Mouse (Mus musculus) embryonic facial prominence, embryonic 15.5 days (tissue): ENCODE measurements at regions not wholly inside any gene's neighbourhood (a gene's known extent, or its start where the extent isn't known, plus 50 kb on each side); places are given as distances from the start of the nearest gene placed in this dataset.
A peak's percentile ranks its signal among the peaks of the same experiment; 100 is the strongest.
"Not testable (repeated sequence)": the region's sequence is repeated elsewhere in the genome, so short reads cannot be mapped to it uniquely, and the experiment has no call there.

Experiments
- ATAC-seq: fragments of 200-750 bp; cut with Nextera tagmentation; 2 replicates; pipeline ENCODE4 v1.8.0; 2017; ENCODE audit warnings: low read depth, moderate TSS enrichment; ENCODE audit not compliant: insufficient number of reproducible peaks, low FRiP score, low TSS enrichment
- H3K27ac ChIP-seq: fragments of 300-500 bp; sonication (generic); replicated peaks from 2 replicates; pipeline ENCODE4 v1.5.1; 2015; ENCODE audit warnings: mild to moderate bottlenecking, inconsistent platforms
- H3K27me3 ChIP-seq: fragments of 300-500 bp; sonication (generic); 2 replicates; pipeline ENCODE4 v1.6.1; 2015; ENCODE audit warnings: inconsistent platforms
- H3K36me3 ChIP-seq: fragments of 300-500 bp; sonication (generic); 2 replicates; pipeline ENCODE4 v1.6.1; 2015; ENCODE audit warnings: mild to moderate bottlenecking, inconsistent platforms
- H3K4me1 ChIP-seq: fragments of 300-500 bp; sonication (generic); 2 replicates; pipeline ENCODE4 v1.6.1; 2015; ENCODE audit warnings: inconsistent platforms
- H3K4me2 ChIP-seq: fragments of 300-500 bp; sonication (generic); replicated peaks from 2 replicates; pipeline ENCODE4 v1.6.1; 2015; ENCODE audit warnings: mild to moderate bottlenecking, inconsistent platforms
- H3K4me3 ChIP-seq: fragments of 300-500 bp; sonication (generic); replicated peaks from 2 replicates; pipeline ENCODE4 v1.5.1; 2015; ENCODE audit warnings: mild to moderate bottlenecking, inconsistent platforms
- H3K9ac ChIP-seq: fragments of 300-500 bp; sonication (generic); 2 replicates; pipeline ENCODE4 v1.6.1; 2015; ENCODE audit warnings: inconsistent platforms
- H3K9me3 ChIP-seq: fragments of 300-500 bp; sonication (generic); replicated peaks from 2 replicates; pipeline ENCODE4 v1.6.1; 2016; ENCODE audit warnings: inconsistent platforms
- WGBS: fragments of 180-500 bp; shearing (Covaris S2); methylation state at CpG from one replicate; pipeline ENCODE4 v1.1.7; 2015; 5-methylcytosine and 5-hydroxymethylcytosine counted together

DNA sequence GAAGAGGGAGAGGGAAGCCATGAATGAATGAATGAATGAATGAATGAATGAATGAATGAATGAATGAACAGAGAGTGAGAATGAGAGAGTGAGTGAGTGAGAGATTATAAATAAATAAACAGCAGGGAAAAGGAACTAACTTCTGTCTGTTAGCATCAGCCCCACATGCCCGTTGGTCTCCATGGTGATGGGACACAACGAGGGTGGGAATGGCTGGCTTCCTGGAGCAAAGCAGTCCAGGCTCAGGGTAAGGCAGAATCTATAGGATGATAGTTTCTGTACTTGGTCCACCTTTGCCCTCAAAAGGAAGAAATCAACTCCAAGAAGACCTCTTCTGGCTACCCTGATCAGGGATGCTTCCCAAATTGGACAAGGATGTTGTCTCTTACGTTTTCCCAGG is 212.2 kb downstream of the Zfp619 start:
- Histone ChIP-seq H3K4me1 (no peaks in the 10 kb centered on the region), H3K27ac (no peak overlapping the region), H3K4me3 (no peak overlapping the region), H3K27me3 (no peaks in the 10 kb centered on the region), H3K9me3 (no peaks in the 10 kb centered on the region), H3K4me2 (no peak overlapping the region), H3K9ac (no peak overlapping the region), H3K36me3 (no peaks in the 10 kb centered on the region)
- ATAC-seq = no peak
- 57% methylated on average over 3 of the region's 3 CpGs for WGBS

- ATAC-seq = no peak
Measured at GRCm38 (mm10) chr7:39732790-39733189, 215.2 kb downstream of the Zfp619 start.

DNA sequence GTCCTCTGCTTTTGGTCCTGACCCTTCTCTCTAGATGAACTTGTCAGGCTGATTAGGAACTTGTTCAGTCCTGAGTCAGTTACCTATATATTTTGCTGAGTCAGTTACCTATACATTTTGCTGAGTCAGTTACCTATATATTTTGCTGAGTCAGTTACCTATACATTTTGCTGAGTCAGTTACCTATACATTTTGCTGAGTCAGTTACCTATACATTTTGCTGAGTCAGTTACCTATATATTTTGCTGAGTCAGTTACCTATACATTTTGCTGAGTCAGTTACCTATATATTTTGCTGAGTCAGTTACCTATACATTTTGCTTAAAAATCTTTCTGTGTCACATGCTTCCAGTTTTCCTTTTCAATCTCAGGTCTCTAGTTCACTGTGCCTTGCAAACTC is 230.8 kb downstream of the Zfp619 start:
- H3K27ac ChIP-seq, H3K4me3 ChIP-seq, H3K4me2 ChIP-seq, ATAC-seq, H3K27me3 ChIP-seq, H3K9ac ChIP-seq, H3K36me3 ChIP-seq, H3K4me1 ChIP-seq, H3K9me3 ChIP-seq: not testable (repeated sequence)

More at GRCm38 (mm10) chr7:39732790-39733189, 215.2 kb downstream of the Zfp619 start:
- H3K27ac ChIP-seq = no peak overlapping the region
- no peak overlapping the region for H3K9ac ChIP-seq
- no peak overlapping the region for H3K4me3 ChIP-seq
- no peak overlapping the region for H3K4me2 ChIP-seq
- no peaks in the 10 kb centered on the region for H3K36me3 ChIP-seq
- H3K9me3 ChIP-seq = no peaks in the 10 kb centered on the region
- H3K27me3 ChIP-seq = no peaks in the 10 kb centered on the region
- H3K4me1 ChIP-seq = no peaks in the 10 kb centered on the region
- 40% methylated on average over 1 of the region's 1 CpGs for WGBS

GRCm38 (mm10) chr7:39750448-39750847 is 232.9 kb downstream of the Zfp619 start:
- no peak for ATAC-seq
- 85% methylated on average over 7 of the region's 7 CpGs for WGBS

DNA sequence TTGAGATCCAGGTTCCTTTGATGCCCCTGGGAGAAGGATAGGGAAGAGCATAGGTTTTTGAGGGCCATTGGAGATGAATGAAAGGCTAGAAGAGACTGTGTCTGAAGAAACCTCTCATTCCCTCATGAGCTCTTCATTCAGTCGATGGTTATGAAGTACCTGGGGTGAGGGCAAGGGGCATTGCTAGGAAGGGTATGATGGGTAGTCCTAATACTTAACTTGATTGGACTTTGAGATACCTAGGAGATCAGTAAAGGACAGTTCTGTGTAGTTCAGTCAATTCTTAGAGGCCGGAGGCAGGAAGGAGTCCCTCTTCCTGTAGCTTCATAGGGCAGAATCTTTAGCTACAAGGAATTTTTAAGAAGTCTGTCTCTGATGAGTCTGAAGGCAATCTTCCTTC is 246.8 kb downstream of the Zfp619 start:
- no peak for ATAC-seq

More at GRCm38 (mm10) chr7:39750448-39750847, 232.9 kb downstream of the Zfp619 start:
- Histone ChIP-seq H3K27ac (no peak overlapping the region), H3K4me1 (no peaks in the 10 kb centered on the region), H3K4me2 (no peak overlapping the region), H3K36me3 (no peaks in the 10 kb centered on the region), H3K27me3 (no peaks in the 10 kb centered on the region), H3K9ac (no peak overlapping the region), H3K9me3 (no peaks in the 10 kb centered on the region), H3K4me3 (no peak overlapping the region)

GRCm38 (mm10) chr7:39765094-39765493 is 247.5 kb downstream of the Zfp619 start:
- H3K4me3 ChIP-seq = no peak overlapping the region
- no peaks in the 10 kb centered on the region for H3K4me1 ChIP-seq
- no peaks in the 10 kb centered on the region for H3K36me3 ChIP-seq
- H3K27ac ChIP-seq = no peak overlapping the region
- no peak overlapping the region for H3K9ac ChIP-seq
- no peak overlapping the region for H3K4me2 ChIP-seq
- H3K9me3 ChIP-seq = no peaks in the 10 kb centered on the region
- H3K27me3 ChIP-seq = no peaks in the 10 kb centered on the region
- WGBS = 76% methylated on average over 5 of the region's 5 CpGs
- no peak for ATAC-seq

More for the DNA sequence above, 246.8 kb downstream of the Zfp619 start:
- Histone ChIP-seq H3K4me1 (no peaks in the 10 kb centered on the region), H3K27ac (no peak overlapping the region), H3K9ac (no peak overlapping the region), H3K4me2 (no peak overlapping the region), H3K27me3 (no peaks in the 10 kb centered on the region), H3K36me3 (no peaks in the 10 kb centered on the region), H3K4me3 (no peak overlapping the region), H3K9me3 (no peaks in the 10 kb centered on the region)
- 81% methylated on average over 2 of the region's 2 CpGs for WGBS

- ATAC-seq = peak; percentile 69
- Histone ChIP-seq H3K4me2 (no peak overlapping the region), H3K27me3 (no peaks in the 10 kb centered on the region), H3K36me3 (no peaks in the 10 kb centered on the region), H3K27ac (no peak overlapping the region), H3K9me3 (no peaks in the 10 kb centered on the region), H3K9ac (no peak overlapping the region), H3K4me3 (no peak overlapping the region), H3K4me1 (no peaks in the 10 kb centered on the region)
- 73% methylated on average over 6 of the region's 6 CpGs for WGBS
Measured at GRCm38 (mm10) chr7:39773291-39773690, 255.7 kb downstream of the Zfp619 start.

GRCm38 (mm10) chr7:39789321-39789720 is 271.8 kb downstream of the Zfp619 start:
- no peak for ATAC-seq
- Histone ChIP-seq H3K9me3 (no peaks in the 10 kb centered on the region), H3K4me2 (no peak overlapping the region), H3K36me3 (no peaks in the 10 kb centered on the region), H3K4me1 (no peaks in the 10 kb centered on the region), H3K27ac (no peak overlapping the region), H3K4me3 (no peak overlapping the region), H3K27me3 (no peaks in the 10 kb centered on the region), H3K9ac (no peak overlapping the region)
- WGBS = 73% methylated on average over 4 of the region's 4 CpGs

- no peaks in the 10 kb centered on the region for H3K36me3 ChIP-seq
- no peak overlapping the region for H3K4me2 ChIP-seq
- no peak overlapping the region for H3K4me3 ChIP-seq
- no peak for ATAC-seq
- H3K27ac ChIP-seq = no peak overlapping the region
- no peaks in the 10 kb centered on the region for H3K27me3 ChIP-seq
- H3K9me3 ChIP-seq = no peaks in the 10 kb centered on the region
- H3K9ac ChIP-seq = no peak overlapping the region
- no peaks in the 10 kb centered on the region for H3K4me1 ChIP-seq
- 63% methylated on average over 4 of the region's 4 CpGs for WGBS
Measured at GRCm38 (mm10) chr7:39789880-39790279, 272.3 kb downstream of the Zfp619 start.

GRCm38 (mm10) chr7:39794751-39795150 is 277.2 kb downstream of the Zfp619 start:
- Histone ChIP-seq H3K4me3 (no peak overlapping the region), H3K9ac (no peak overlapping the region), H3K27ac (no peak overlapping the region), H3K9me3 (no peaks in the 10 kb centered on the region), H3K4me1 (no peaks in the 10 kb centered on the region), H3K36me3 (no peaks in the 10 kb centered on the region), H3K4me2 (no peak overlapping the region), H3K27me3 (no peaks in the 10 kb centered on the region)
- no peak for ATAC-seq
- WGBS = 88% methylated on average over 3 of the region's 3 CpGs

- H3K9ac ChIP-seq = no peak overlapping the region
- no peak overlapping the region for H3K27ac ChIP-seq
- H3K4me1 ChIP-seq = no peaks in the 10 kb centered on the region
- H3K27me3 ChIP-seq = no peaks in the 10 kb centered on the region
- ATAC-seq = no peak
- 76% methylated on average over 3 of the region's 3 CpGs for WGBS
- no peaks in the 10 kb centered on the region for H3K36me3 ChIP-seq
- H3K4me2 ChIP-seq = no peak overlapping the region
- H3K9me3 ChIP-seq = no peaks in the 10 kb centered on the region
- no peak overlapping the region for H3K4me3 ChIP-seq
Measured at GRCm38 (mm10) chr7:39804276-39804675, 286.7 kb downstream of the Zfp619 start.

- H3K4me1 ChIP-seq = no peaks in the 10 kb centered on the region
- H3K27ac ChIP-seq = no peak overlapping the region
- no peak overlapping the region for H3K9ac ChIP-seq
- no peak overlapping the region for H3K4me3 ChIP-seq
- H3K9me3 ChIP-seq = no peaks in the 10 kb centered on the region
- 73% methylated on average over 3 of the region's 3 CpGs for WGBS
- ATAC-seq = no peak
- no peaks in the 10 kb centered on the region for H3K27me3 ChIP-seq
- no peaks in the 10 kb centered on the region for H3K36me3 ChIP-seq
- H3K4me2 ChIP-seq = no peak overlapping the region
Measured at GRCm38 (mm10) chr7:39818036-39818435, 300.5 kb downstream of the Zfp619 start.
